Mouse (Mus musculus) neural tube, embryonic 13.5 days (tissue): Measurements from ENCODE around the gene Fbxo10. TPM values are rescaled to one million over a fixed set of nuclear protein-coding genes. Genes with fewer than 3 reads are reported as not detected.
"Not testable (repeated sequence)": the region's sequence is repeated elsewhere in the genome, so short reads cannot be mapped to it uniquely, and the experiment has no call there.

Experiments
- ATAC-seq: fragments of 200-750 bp; cut with Nextera tagmentation; 2 replicates; pipeline ENCODE4 v1.8.0; 2017; ENCODE audit warnings: low read depth, mild to moderate bottlenecking, moderate TSS enrichment, moderate library complexity
- H3K27ac ChIP-seq: fragments of 300-500 bp; sonication (generic); replicated peaks from 2 replicates; pipeline ENCODE4 v1.5.1; 2015; ENCODE audit warnings: moderate library complexity, mild to moderate bottlenecking, inconsistent platforms
- H3K27me3 ChIP-seq: fragments of 300-500 bp; sonication (generic); 2 replicates; pipeline ENCODE4 v1.6.1; 2015; ENCODE audit warnings: mild to moderate bottlenecking, inconsistent platforms
- H3K36me3 ChIP-seq: fragments of 300-500 bp; sonication (generic); 2 replicates; pipeline ENCODE4 v1.6.1; 2015; ENCODE audit warnings: mild to moderate bottlenecking, inconsistent platforms
- H3K4me1 ChIP-seq: fragments of 300-500 bp; sonication (generic); replicated peaks from 2 replicates; pipeline ENCODE4 v1.6.1; 2015; ENCODE audit warnings: inconsistent platforms
- H3K4me2 ChIP-seq: fragments of 300-500 bp; sonication (generic); 2 replicates; pipeline ENCODE4 v1.6.1; 2015; ENCODE audit warnings: inconsistent platforms, mild to moderate bottlenecking, moderate library complexity
- H3K4me3 ChIP-seq: fragments of 300-500 bp; sonication (generic); 2 replicates; pipeline ENCODE4 v1.5.1; 2015; ENCODE audit warnings: mild to moderate bottlenecking, inconsistent platforms
- H3K9ac ChIP-seq: fragments of 300-500 bp; sonication (generic); 2 replicates; pipeline ENCODE4 v1.6.1; 2015; ENCODE audit warnings: moderate library complexity, mild to moderate bottlenecking, inconsistent platforms
- H3K9me3 ChIP-seq: fragments of 300-500 bp; sonication (generic); 2 replicates; pipeline ENCODE4 v1.6.1; 2016; ENCODE audit warnings: inconsistent platforms
- WGBS: fragments of 180-500 bp; shearing (Covaris S2); methylation state at CpG from one replicate; pipeline ENCODE4 v1.1.7; 2015; 5-methylcytosine and 5-hydroxymethylcytosine counted together
- polyA plus RNA-seq: library from polyadenylated mRNA; unstranded; fragments of >200 nt; fragmentation: Nextera tagmentation; extraction: Ambion mirVana; gene quantifications from 2 replicates; pipeline ENCODE4 v1.2.1, GENCODE M21; 2015

The Fbxo10 gene
- polyA plus RNA-seq, 1 experiment from 2014 or later = 15.4 TPM

GRCm38 (mm10) chr4:45081041-45081440, 3.4 kb downstream of the Fbxo10 start:
- H3K9me3 ChIP-seq, ATAC-seq, H3K27ac ChIP-seq, H3K36me3 ChIP-seq, H3K27me3 ChIP-seq, H3K9ac ChIP-seq, H3K4me2 ChIP-seq, H3K4me3 ChIP-seq: not testable (repeated sequence)
- peaks cover 22% of the 10 kb centered on the region for H3K4me1 ChIP-seq
- WGBS = 96% methylated on average over 4 of the region's 4 CpGs

- Histone ChIP-seq H3K4me3 (no peak overlapping the region), H3K4me2 (no peak overlapping the region), H3K27me3 (no peaks in the 10 kb centered on the region), H3K27ac (no peak overlapping the region), H3K9ac (no peak overlapping the region), H3K36me3 (0 out of 2 replicates have a peak, but pooled peaks cover under 1% of the 10 kb centered on the region), H3K9me3 (no peaks in the 10 kb centered on the region), H3K4me1 (peaks cover 19% of the 10 kb centered on the region)
- ATAC-seq = no peak
- WGBS = 78% methylated on average over 6 of the region's 6 CpGs
Measured at GRCm38 (mm10) chr4:45073544-45073943, 10.9 kb downstream of the Fbxo10 start.

- H3K36me3 ChIP-seq = no peaks in the 10 kb centered on the region
- no peak for ATAC-seq
- H3K4me2 ChIP-seq = no peak overlapping the region
- H3K27ac ChIP-seq = no peak overlapping the region
- H3K4me1 ChIP-seq = peaks cover 19% of the 10 kb centered on the region
- WGBS = 76% methylated on average over 15 of the region's 15 CpGs
- no peaks in the 10 kb centered on the region for H3K9me3 ChIP-seq
- H3K27me3 ChIP-seq = no peaks in the 10 kb centered on the region
- no peak overlapping the region for H3K9ac ChIP-seq
- H3K4me3 ChIP-seq = no peak overlapping the region
Measured at GRCm38 (mm10) chr4:45072261-45072973, 12.0 kb downstream of the Fbxo10 start.

GRCm38 (mm10) chr4:45067742-45068141, 16.7 kb downstream of the Fbxo10 start:
- Histone ChIP-seq H3K4me1 (peaks cover 33% of the 10 kb centered on the region), H3K4me3 (no peak overlapping the region), H3K27me3 (no peaks in the 10 kb centered on the region), H3K9ac (no peak overlapping the region), H3K27ac (no peak overlapping the region), H3K36me3 (no peaks in the 10 kb centered on the region), H3K4me2 (no peak overlapping the region), H3K9me3 (no peaks in the 10 kb centered on the region)
- ATAC-seq = no peak
- 88% methylated on average over 4 of the region's 4 CpGs for WGBS

- H3K4me1 ChIP-seq = peaks cover 33% of the 10 kb centered on the region
- no peak overlapping the region for H3K4me2 ChIP-seq
- no peak overlapping the region for H3K4me3 ChIP-seq
- ATAC-seq = no peak
- no peak overlapping the region for H3K9ac ChIP-seq
- H3K27ac ChIP-seq = no peak overlapping the region
- 57% methylated on average over 2 of the region's 2 CpGs for WGBS
- H3K36me3 ChIP-seq = peaks cover 11% of the 10 kb centered on the region
- H3K9me3 ChIP-seq = no peaks in the 10 kb centered on the region
- no peaks in the 10 kb centered on the region for H3K27me3 ChIP-seq
Measured at GRCm38 (mm10) chr4:45066036-45066730, 18.2 kb downstream of the Fbxo10 start.

- no peak overlapping the region for H3K4me3 ChIP-seq
- H3K9ac ChIP-seq = no peak overlapping the region
- WGBS = 84% methylated on average over 2 of the region's 2 CpGs
- H3K27ac ChIP-seq = no peak overlapping the region
- H3K4me2 ChIP-seq = no peak overlapping the region
- H3K36me3 ChIP-seq = peaks cover 27% of the 10 kb centered on the region
- peaks cover 25% of the 10 kb centered on the region for H3K4me1 ChIP-seq
- ATAC-seq = no peak
- H3K9me3 ChIP-seq = no peaks in the 10 kb centered on the region
- no peaks in the 10 kb centered on the region for H3K27me3 ChIP-seq
Measured at GRCm38 (mm10) chr4:45064577-45064976, 19.8 kb downstream of the Fbxo10 start.

GRCm38 (mm10) chr4:45063836-45064235, 20.6 kb downstream of the Fbxo10 start:
- not testable (repeated sequence) for H3K27me3 ChIP-seq
- WGBS = 89% methylated on average over 1 of the region's 1 CpGs

GRCm38 (mm10) chr4:45055451-45055850, 29.0 kb downstream of the Fbxo10 start:
- Histone ChIP-seq H3K4me2 (no peak overlapping the region), H3K9ac (no peak overlapping the region), H3K4me3 (no peak overlapping the region), H3K36me3 (peaks cover 61% of the 10 kb centered on the region), H3K9me3 (no peaks in the 10 kb centered on the region), H3K4me1 (no peaks in the 10 kb centered on the region), H3K27ac (no peak overlapping the region), H3K27me3 (no peaks in the 10 kb centered on the region)
- ATAC-seq = no peak
- 89% methylated on average over 8 of the region's 8 CpGs for WGBS

More at GRCm38 (mm10) chr4:45063836-45064235, 20.6 kb downstream of the Fbxo10 start:
- not testable (repeated sequence) for ATAC-seq, H3K9me3 ChIP-seq, H3K27ac ChIP-seq, H3K9ac ChIP-seq, H3K4me3 ChIP-seq, H3K4me2 ChIP-seq
- Histone ChIP-seq H3K4me1 (peaks cover 17% of the 10 kb centered on the region), H3K36me3 (peaks cover 35% of the 10 kb centered on the region)

GRCm38 (mm10) chr4:45054862-45055261, 29.5 kb downstream of the Fbxo10 start:
- Histone ChIP-seq H3K4me3 (no peak overlapping the region), H3K27ac (no peak overlapping the region), H3K36me3 (peaks cover 61% of the 10 kb centered on the region), H3K9me3 (no peaks in the 10 kb centered on the region), H3K27me3 (no peaks in the 10 kb centered on the region), H3K4me2 (no peak overlapping the region), H3K9ac (no peak overlapping the region), H3K4me1 (no peaks in the 10 kb centered on the region)
- no peak for ATAC-seq
- WGBS = 60% methylated on average over 3 of the region's 3 CpGs

- H3K27ac ChIP-seq = no peak overlapping the region
- no peaks in the 10 kb centered on the region for H3K4me1 ChIP-seq
- H3K4me3 ChIP-seq = no peak overlapping the region
- H3K36me3 ChIP-seq = peaks cover 76% of the 10 kb centered on the region
- H3K9me3 ChIP-seq = no peaks in the 10 kb centered on the region
- H3K4me2 ChIP-seq = no peak overlapping the region
- WGBS = 75% methylated on average over 9 of the region's 9 CpGs
- H3K27me3 ChIP-seq = no peaks in the 10 kb centered on the region
- ATAC-seq = no peak
- H3K9ac ChIP-seq = no peak overlapping the region
Measured at GRCm38 (mm10) chr4:45047956-45048355, 36.4 kb downstream of the Fbxo10 start.

- WGBS = 84% methylated on average over 9 of the region's 9 CpGs
- Histone ChIP-seq H3K9ac (no peak overlapping the region), H3K36me3 (peaks cover 80% of the 10 kb centered on the region), H3K27ac (no peak overlapping the region), H3K4me3 (no peak overlapping the region), H3K27me3 (no peaks in the 10 kb centered on the region), H3K4me1 (no peaks in the 10 kb centered on the region), H3K4me2 (no peak overlapping the region), H3K9me3 (no peaks in the 10 kb centered on the region)
- ATAC-seq = no peak
Measured at GRCm38 (mm10) chr4:45047286-45047887, 37.0 kb downstream of the Fbxo10 start.

GRCm38 (mm10) chr4:45046679-45047078, 37.7 kb downstream of the Fbxo10 start:
- no peak overlapping the region for H3K4me3 ChIP-seq
- WGBS = 94% methylated on average over 5 of the region's 5 CpGs
- no peak overlapping the region for H3K9ac ChIP-seq
- no peak overlapping the region for H3K4me2 ChIP-seq
- no peaks in the 10 kb centered on the region for H3K9me3 ChIP-seq
- H3K36me3 ChIP-seq = peaks cover 84% of the 10 kb centered on the region
- no peaks in the 10 kb centered on the region for H3K27me3 ChIP-seq
- H3K27ac ChIP-seq = no peak overlapping the region
- no peak for ATAC-seq
- H3K4me1 ChIP-seq = no peaks in the 10 kb centered on the region
